Mouse (Mus musculus) heart, embryonic 15.5 days (tissue): ENCODE measurements at regions not wholly inside any gene's neighbourhood (a gene's known extent, or its start where the extent isn't known, plus 50 kb on each side); places are given as distances from the start of the nearest gene placed in this dataset.

Experiments
- ATAC-seq: fragments of 200-750 bp; cut with Nextera tagmentation; replicated peaks from 2 replicates; pipeline ENCODE4 v1.8.0; 2017; ENCODE audit warnings: low read depth, moderate TSS enrichment; ENCODE audit not compliant: insufficient number of reproducible peaks, insufficient read depth, low FRiP score
- H3K27ac ChIP-seq: fragments of 300-500 bp; sonication (generic); 2 replicates; pipeline ENCODE4 v1.5.1; 2015; ENCODE audit warnings: mild to moderate bottlenecking, inconsistent platforms
- H3K27me3 ChIP-seq: fragments of 300-500 bp; sonication (generic); 2 replicates; pipeline ENCODE4 v1.6.1; 2015; ENCODE audit warnings: inconsistent platforms
- H3K36me3 ChIP-seq: fragments of 300-500 bp; sonication (generic); 2 replicates; pipeline ENCODE4 v1.6.1; 2015; ENCODE audit warnings: mild to moderate bottlenecking, inconsistent platforms
- H3K4me1 ChIP-seq: fragments of 300-500 bp; sonication (generic); replicated peaks from 2 replicates; pipeline ENCODE4 v1.6.1; 2015; ENCODE audit warnings: inconsistent platforms
- H3K4me2 ChIP-seq: fragments of 300-500 bp; sonication (generic); 2 replicates; pipeline ENCODE4 v1.6.1; 2015; ENCODE audit warnings: inconsistent platforms, mild to moderate bottlenecking, moderate library complexity
- H3K4me3 ChIP-seq: fragments of 300-500 bp; sonication (generic); 2 replicates; pipeline ENCODE4 v1.5.1; 2015; ENCODE audit warnings: mild to moderate bottlenecking, inconsistent platforms
- H3K9ac ChIP-seq: fragments of 300-500 bp; sonication (generic); 2 replicates; pipeline ENCODE4 v1.6.1; 2015; ENCODE audit warnings: mild to moderate bottlenecking, inconsistent platforms
- H3K9me3 ChIP-seq: fragments of 300-500 bp; sonication (generic); replicated peaks from 2 replicates; pipeline ENCODE4 v1.6.1; 2016; ENCODE audit warnings: inconsistent platforms
- WGBS: fragments of 180-500 bp; shearing (Covaris S2); methylation state at CpG from one replicate; pipeline ENCODE4 v1.1.7; 2015; ENCODE audit warnings: mixed read lengths; 5-methylcytosine and 5-hydroxymethylcytosine counted together

GRCm38 (mm10) chr4:55670258-55670657, 138.0 kb upstream of the Klf4 start:
- no peaks in the 10 kb centered on the region for H3K9me3 ChIP-seq
- H3K4me2 ChIP-seq = no peak overlapping the region
- peaks cover 7% of the 10 kb centered on the region for H3K4me1 ChIP-seq
- no peak overlapping the region for H3K27ac ChIP-seq
- H3K27me3 ChIP-seq = 0 out of 2 replicates have a peak, but pooled peaks cover 2% of the 10 kb centered on the region
- no peak overlapping the region for H3K4me3 ChIP-seq
- 68% methylated on average over 4 of the region's 4 CpGs for WGBS
- ATAC-seq = no peak
- H3K9ac ChIP-seq = no peak overlapping the region
- no peaks in the 10 kb centered on the region for H3K36me3 ChIP-seq

GRCm38 (mm10) chr4:55664822-55665221, 132.6 kb upstream of the Klf4 start:
- Histone ChIP-seq H3K4me1 (peaks cover 7% of the 10 kb centered on the region), H3K4me2 (no peak overlapping the region), H3K27ac (no peak overlapping the region), H3K27me3 (peaks cover 7% of the 10 kb centered on the region; the same call in 1 of the 2 replicates), H3K9me3 (no peaks in the 10 kb centered on the region), H3K9ac (no peak overlapping the region), H3K36me3 (no peaks in the 10 kb centered on the region), H3K4me3 (no peak overlapping the region)
- ATAC-seq = no peak
- 68% methylated on average over 4 of the region's 4 CpGs for WGBS

GRCm38 (mm10) chr4:55663856-55664255, 131.6 kb upstream of the Klf4 start:
- 40% methylated on average over 5 of the region's 5 CpGs for WGBS
- H3K9me3 ChIP-seq = no peaks in the 10 kb centered on the region
- H3K27me3 ChIP-seq = peaks cover 7% of the 10 kb centered on the region; the same call in 1 of the 2 replicates
- ATAC-seq = no peak
- H3K27ac ChIP-seq = no peak overlapping the region
- H3K4me1 ChIP-seq = no peaks in the 10 kb centered on the region
- H3K4me2 ChIP-seq = no peak overlapping the region
- no peak overlapping the region for H3K4me3 ChIP-seq
- no peaks in the 10 kb centered on the region for H3K36me3 ChIP-seq
- no peak overlapping the region for H3K9ac ChIP-seq

GRCm38 (mm10) chr4:55662041-55662440, 129.8 kb upstream of the Klf4 start:
- no peak overlapping the region for H3K4me3 ChIP-seq
- no peak overlapping the region for H3K4me2 ChIP-seq
- H3K27ac ChIP-seq = no peak overlapping the region
- no peaks in the 10 kb centered on the region for H3K4me1 ChIP-seq
- H3K9ac ChIP-seq = no peak overlapping the region
- H3K36me3 ChIP-seq = no peaks in the 10 kb centered on the region
- H3K9me3 ChIP-seq = no peaks in the 10 kb centered on the region
- 65% methylated on average over 5 of the region's 5 CpGs for WGBS
- peaks cover 9% of the 10 kb centered on the region; the same call in 1 of the 2 replicates for H3K27me3 ChIP-seq
- ATAC-seq = no peak

- Histone ChIP-seq H3K4me1 (no peaks in the 10 kb centered on the region), H3K27me3 (peaks cover 15% of the 10 kb centered on the region; the same call in 1 of the 2 replicates), H3K9ac (no peak overlapping the region), H3K4me3 (no peak overlapping the region), H3K4me2 (no peak overlapping the region), H3K27ac (no peak overlapping the region), H3K9me3 (no peaks in the 10 kb centered on the region), H3K36me3 (no peaks in the 10 kb centered on the region)
- ATAC-seq = no peak
- WGBS = 94% methylated on average over 6 of the region's 6 CpGs
Measured at GRCm38 (mm10) chr4:55658904-55659303, 126.6 kb upstream of the Klf4 start.

- Histone ChIP-seq H3K9me3 (no peaks in the 10 kb centered on the region), H3K36me3 (no peaks in the 10 kb centered on the region), H3K4me3 (no peak overlapping the region), H3K27me3 (peaks cover 20% of the 10 kb centered on the region; the same call in 1 of the 2 replicates), H3K4me2 (no peak overlapping the region), H3K4me1 (peaks cover 13% of the 10 kb centered on the region), H3K27ac (no peak overlapping the region), H3K9ac (no peak overlapping the region)
- no peak for ATAC-seq
- WGBS = 83% methylated on average over 2 of the region's 2 CpGs
Measured at GRCm38 (mm10) chr4:55655329-55655728, 123.1 kb upstream of the Klf4 start.

GRCm38 (mm10) chr4:55652628-55653027, 120.4 kb upstream of the Klf4 start:
- no peak overlapping the region for H3K27ac ChIP-seq
- no peak for ATAC-seq
- peaks cover 17% of the 10 kb centered on the region; the same call in 1 of the 2 replicates for H3K27me3 ChIP-seq

GRCm38 (mm10) chr4:55651811-55652410, 119.6 kb upstream of the Klf4 start:
- peak overlapping the region; percentile 61 for H3K4me3 ChIP-seq
- peak overlapping the region; percentile 68 for H3K9ac ChIP-seq
- H3K4me2 ChIP-seq = peak overlapping the region; percentile 66
- peaks cover 17% of the 10 kb centered on the region for H3K4me1 ChIP-seq
- no peaks in the 10 kb centered on the region for H3K9me3 ChIP-seq
- ATAC-seq = no peak
- WGBS = 14% methylated on average over 12 of the region's 12 CpGs
- peak overlapping the region; percentile 97 for H3K27ac ChIP-seq
- peaks cover 17% of the 10 kb centered on the region; the same call in 1 of the 2 replicates for H3K27me3 ChIP-seq
- no peaks in the 10 kb centered on the region for H3K36me3 ChIP-seq

More at GRCm38 (mm10) chr4:55652628-55653027, 120.4 kb upstream of the Klf4 start:
- H3K9ac ChIP-seq = no peak overlapping the region
- H3K9me3 ChIP-seq = no peaks in the 10 kb centered on the region
- WGBS = 71% methylated on average over 5 of the region's 5 CpGs
- H3K4me3 ChIP-seq = no peak overlapping the region
- H3K36me3 ChIP-seq = no peaks in the 10 kb centered on the region
- H3K4me1 ChIP-seq = peaks cover 17% of the 10 kb centered on the region
- peak overlapping the region; percentile 66; the same call in 1 of the 2 replicates for H3K4me2 ChIP-seq

- Histone ChIP-seq H3K9ac (peak overlapping the region; percentile 68), H3K4me2 (peak overlapping the region; percentile 66), H3K27me3 (peaks cover 17% of the 10 kb centered on the region; the same call in 1 of the 2 replicates), H3K27ac (peak overlapping the region; percentile 97), H3K36me3 (no peaks in the 10 kb centered on the region), H3K4me3 (peak overlapping the region; percentile 61), H3K9me3 (no peaks in the 10 kb centered on the region), H3K4me1 (peaks cover 17% of the 10 kb centered on the region)
- ATAC-seq = peak; percentile 94
- WGBS = under 1% methylated on average over 56 of the region's 56 CpGs
Measured at GRCm38 (mm10) chr4:55651051-55651763, 118.9 kb upstream of the Klf4 start.

GRCm38 (mm10) chr4:55650186-55650585, 117.9 kb upstream of the Klf4 start:
- peaks cover 12% of the 10 kb centered on the region; the same call in 1 of the 2 replicates for H3K27me3 ChIP-seq
- WGBS = 48% methylated on average over 7 of the region's 7 CpGs
- 0 out of 2 replicates have a peak overlapping the region, but pooled peaks have one; percentile 68 for H3K9ac ChIP-seq
- peak overlapping the region; percentile 97 for H3K27ac ChIP-seq
- no peaks in the 10 kb centered on the region for H3K36me3 ChIP-seq
- H3K9me3 ChIP-seq = no peaks in the 10 kb centered on the region
- H3K4me2 ChIP-seq = no peak overlapping the region
- H3K4me3 ChIP-seq = no peak overlapping the region
- H3K4me1 ChIP-seq = peaks cover 19% of the 10 kb centered on the region
- no peak for ATAC-seq

- Histone ChIP-seq H3K27me3 (peaks cover 8% of the 10 kb centered on the region; the same call in 1 of the 2 replicates), H3K27ac (no peak overlapping the region), H3K4me1 (peaks cover 19% of the 10 kb centered on the region), H3K9me3 (no peaks in the 10 kb centered on the region), H3K4me3 (no peak overlapping the region), H3K36me3 (no peaks in the 10 kb centered on the region), H3K9ac (no peak overlapping the region), H3K4me2 (no peak overlapping the region)
- ATAC-seq = no peak
- 67% methylated on average over 7 of the region's 7 CpGs for WGBS
Measured at GRCm38 (mm10) chr4:55648376-55648775, 116.1 kb upstream of the Klf4 start.
